Mouse (Mus musculus): ENCODE results near the gene 2310009B15Rik.

DNA sequence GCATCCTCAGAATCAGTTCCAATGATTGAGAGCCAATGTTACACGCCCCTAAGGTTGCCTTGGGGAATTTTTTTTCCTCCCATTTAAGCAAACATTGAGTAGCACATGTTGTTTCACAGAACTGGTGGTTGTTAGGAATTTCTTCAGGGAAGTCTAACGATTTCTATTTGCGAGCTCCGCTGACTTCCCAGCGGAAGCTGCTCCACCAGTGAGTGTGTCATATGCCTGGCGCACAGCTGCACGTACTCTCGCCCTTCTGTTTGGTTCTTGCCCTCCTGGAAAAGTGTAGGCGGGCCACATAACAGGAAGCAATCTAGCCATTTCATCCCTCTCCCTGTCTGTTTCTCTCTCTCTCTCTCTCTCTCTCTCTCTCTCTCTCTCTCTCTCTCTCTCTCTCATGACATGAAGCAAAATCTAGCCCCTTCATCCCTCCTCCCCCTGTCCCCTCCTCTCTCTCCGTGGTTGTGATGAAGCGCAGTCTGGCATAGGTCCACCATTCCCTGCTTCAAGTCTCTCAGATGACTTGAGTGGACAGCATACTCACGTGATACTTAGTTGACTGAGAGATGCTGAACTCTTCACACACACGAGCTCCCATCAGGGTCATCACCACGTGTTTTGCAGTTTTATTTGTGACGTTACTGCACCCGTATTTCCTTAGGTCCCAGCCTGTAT lies 19.9 kb upstream of the 2310009B15Rik start:
- TF ChIP-seq CTCF (IDR thresholded peaks at IDR 0.05; ENCODE audit: low read depth) = no peak
- no peak for TF ChIP-seq EP300 (optimal IDR thresholded peaks at IDR 0.05)
